Mouse (Mus musculus): ENCODE results near the gene Slc22a23. TPM values are rescaled to one million over a fixed set of nuclear protein-coding genes. Genes with fewer than 3 reads are reported as not detected.
"Not testable (repeated sequence)": the region's sequence is repeated elsewhere in the genome, so short reads cannot be mapped to it uniquely, and the experiment has no call there.

Gene Slc22a23
- 5.0 and 5.1 TPM in 2 replicates for polyA plus RNA-seq (2016; fragmentation: Nextera tagmentation; extraction: Ambion mirVana)

DNA sequence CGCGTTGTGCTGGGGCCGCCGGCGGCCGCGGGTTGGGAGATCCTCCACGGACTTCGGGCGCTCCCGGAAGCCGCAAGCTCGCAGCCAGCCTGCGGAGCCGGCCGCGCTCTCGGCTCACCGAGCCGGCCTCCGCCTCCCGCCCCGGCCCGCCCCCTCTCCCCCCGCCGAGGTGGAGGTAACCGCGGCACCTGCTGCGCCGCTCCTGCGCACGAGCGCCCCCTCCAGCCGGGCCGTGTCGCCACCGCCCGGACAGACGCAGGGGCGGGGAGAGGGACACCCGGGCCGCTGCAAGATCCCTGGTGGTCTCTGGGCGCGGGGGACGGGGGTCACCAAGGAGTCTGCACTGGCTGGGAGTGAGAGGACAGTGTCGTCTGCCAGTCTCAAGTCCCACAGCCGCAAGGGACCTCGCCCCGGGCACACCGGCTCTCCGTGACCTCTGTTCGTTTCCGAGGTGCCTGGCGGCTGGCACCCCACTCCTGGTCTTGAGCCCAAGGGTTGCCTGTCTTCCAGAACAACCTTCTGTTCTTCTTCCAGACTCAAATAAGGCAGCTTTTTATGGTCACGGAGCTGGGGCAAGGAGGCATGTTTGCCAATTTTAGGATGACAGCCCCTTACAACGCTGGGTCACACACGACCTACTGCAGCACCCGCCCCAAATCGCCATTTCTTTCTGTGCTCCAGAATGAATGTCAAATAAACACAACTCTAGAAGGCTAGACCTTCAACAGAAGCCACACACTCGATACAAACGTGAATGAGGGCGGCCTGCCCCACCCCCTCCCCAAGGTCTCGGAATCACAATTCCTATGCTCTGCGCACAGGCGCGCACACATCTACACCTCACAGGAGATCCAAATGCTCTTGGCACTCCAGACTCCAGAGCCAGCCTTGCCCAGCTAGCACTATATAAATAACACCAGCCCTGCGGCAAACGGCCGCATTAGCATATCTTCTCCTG, at the start of gene Slc22a23:
Gene Slc22a23, minus strand, starts transcription at position 55 of the 958 bp plus-strand sequence.
- Histone ChIP-seq H3K4me2 (peak within 1 kb of the TSS; percentile 94), H3K9ac (replicated peaks) (peak within 1 kb of the TSS; percentile 84), H3K4me1 (replicated peaks) (peaks cover 16% of the 10 kb centered on the region; the same call in 1 of the 2 replicates), H3K27me3 (peaks cover 58% of the 10 kb centered on the region), H3K27ac (peak within 1 kb of the TSS; percentile 59; the same call in 1 of the 2 replicates), H3K36me3 (no peaks in the 10 kb centered on the region), H3K4me3 (replicated peaks) (peak within 1 kb of the TSS; percentile 82), H3K9me3 (no peaks in the 10 kb centered on the region)
- peak; percentile 61; the same call in 1 of the 2 replicates for ATAC-seq (ENCODE audit: insufficient number of reproducible peaks, insufficient read depth, low FRiP score, low TSS enrichment, low read depth)
- WGBS, result 3% methylated on average over 55 of the region's 69 CpGs

- 71% methylated on average over 14 of the region's 16 CpGs for WGBS
- not testable (repeated sequence) for H3K27me3 ChIP-seq; H3K4me3 ChIP-seq (replicated peaks); H3K36me3 ChIP-seq; ATAC-seq (ENCODE audit: insufficient number of reproducible peaks, insufficient read depth, low FRiP score, low TSS enrichment, low read depth); H3K4me2 ChIP-seq; H3K9ac ChIP-seq (replicated peaks); H3K9me3 ChIP-seq; H3K27ac ChIP-seq
- H3K4me1 ChIP-seq (replicated peaks), result peaks cover 18% of the 10 kb centered on the region
Measured at GRCm38 (mm10) chr13:34394305-34394704, 49.3 kb upstream of the Slc22a23 start.

GRCm38 (mm10) chr13:34392376-34392775, 47.4 kb upstream of the Slc22a23 start:
- Histone ChIP-seq H3K36me3 (no peaks in the 10 kb centered on the region), H3K4me2 (no peak overlapping the region), H3K27me3 (no peaks in the 10 kb centered on the region), H3K4me1 (replicated peaks) (peaks cover 7% of the 10 kb centered on the region; the same call in 1 of the 2 replicates), H3K4me3 (replicated peaks) (no peak overlapping the region), H3K9ac (replicated peaks) (no peak overlapping the region), H3K9me3 (no peaks in the 10 kb centered on the region), H3K27ac (no peak overlapping the region)
- ATAC-seq (ENCODE audit: insufficient number of reproducible peaks, insufficient read depth, low FRiP score, low TSS enrichment, low read depth), result no peak
- 86% methylated on average over 7 of the region's 7 CpGs for WGBS

- peak; percentile 63; the same call in 1 of the 2 replicates for ATAC-seq (ENCODE audit: insufficient number of reproducible peaks, insufficient read depth, low FRiP score, low TSS enrichment, low read depth)
- Histone ChIP-seq H3K4me2 (no peak overlapping the region), H3K27me3 (no peaks in the 10 kb centered on the region), H3K9ac (replicated peaks) (no peak overlapping the region), H3K4me3 (replicated peaks) (no peak overlapping the region), H3K9me3 (no peaks in the 10 kb centered on the region), H3K27ac (no peak overlapping the region), H3K36me3 (no peaks in the 10 kb centered on the region), H3K4me1 (replicated peaks) (peaks cover 12% of the 10 kb centered on the region; the same call in 1 of the 2 replicates)
- 55% methylated on average over 5 of the region's 5 CpGs for WGBS
Measured at GRCm38 (mm10) chr13:34388219-34388618, 43.2 kb upstream of the Slc22a23 start.

- H3K4me3 ChIP-seq (replicated peaks), result no peak overlapping the region
- ATAC-seq (ENCODE audit: insufficient number of reproducible peaks, insufficient read depth, low FRiP score, low TSS enrichment, low read depth), result no peak
- no peak overlapping the region for H3K9ac ChIP-seq (replicated peaks)
- no peak overlapping the region for H3K27ac ChIP-seq
- H3K36me3 ChIP-seq, result no peaks in the 10 kb centered on the region
- H3K9me3 ChIP-seq, result no peaks in the 10 kb centered on the region
- H3K4me2 ChIP-seq, result no peak overlapping the region
- WGBS, result 76% methylated on average over 3 of the region's 3 CpGs
- H3K4me1 ChIP-seq (replicated peaks), result peaks cover 12% of the 10 kb centered on the region; the same call in 1 of the 2 replicates
- H3K27me3 ChIP-seq, result no peaks in the 10 kb centered on the region
Measured at GRCm38 (mm10) chr13:34383416-34383815, 38.4 kb upstream of the Slc22a23 start.

DNA sequence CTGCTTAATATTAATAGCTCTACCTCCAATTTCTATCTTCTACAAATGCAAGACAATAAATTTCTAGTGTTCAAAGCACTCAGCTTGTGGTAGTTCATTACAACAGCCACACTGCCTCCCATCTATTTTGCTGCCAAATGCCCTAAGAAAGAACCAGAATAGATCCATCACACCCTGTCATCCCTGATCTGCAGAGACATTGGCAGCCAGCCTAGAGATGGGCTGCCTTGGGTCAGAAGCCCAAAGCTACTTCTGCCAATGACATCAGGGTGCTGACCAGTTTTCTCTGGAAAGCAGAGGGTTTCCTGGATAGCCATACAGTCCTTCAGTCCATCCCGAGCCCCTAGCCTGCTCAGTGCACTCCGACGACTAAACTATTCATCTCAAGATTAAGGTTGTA, 33.9 kb upstream of the Slc22a23 start:
- no peak overlapping the region for H3K4me2 ChIP-seq
- no peaks in the 10 kb centered on the region for H3K9me3 ChIP-seq
- H3K9ac ChIP-seq (replicated peaks), result no peak overlapping the region
- 90% methylated on average over 3 of the region's 3 CpGs for WGBS
- no peak for ATAC-seq (ENCODE audit: insufficient number of reproducible peaks, insufficient read depth, low FRiP score, low TSS enrichment, low read depth)
- H3K36me3 ChIP-seq, result no peaks in the 10 kb centered on the region
- no peak overlapping the region for H3K27ac ChIP-seq
- H3K27me3 ChIP-seq, result no peaks in the 10 kb centered on the region
- no peak overlapping the region for H3K4me3 ChIP-seq (replicated peaks)
- no peaks in the 10 kb centered on the region for H3K4me1 ChIP-seq (replicated peaks)

DNA sequence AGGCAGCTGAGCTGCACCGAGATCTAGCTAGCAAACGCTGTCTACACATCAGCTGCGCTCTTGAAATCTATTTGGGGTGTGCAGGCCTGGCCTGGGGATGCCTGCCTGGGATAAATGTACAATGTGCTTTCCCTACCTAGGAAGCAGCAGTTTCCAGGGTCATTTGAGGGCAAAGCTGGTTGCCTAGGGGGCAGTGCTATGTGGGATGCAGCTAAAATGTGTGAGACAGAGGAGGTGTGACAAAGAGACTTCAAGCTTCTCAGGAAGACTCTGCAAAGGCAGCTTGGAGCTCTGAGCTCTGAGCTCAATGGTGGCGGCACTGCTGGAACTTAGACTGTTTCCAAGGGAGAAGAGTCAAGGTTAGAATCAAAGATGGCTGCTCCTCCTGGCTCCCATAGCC, 30.2 kb upstream of the Slc22a23 start:
- H3K27me3 ChIP-seq, result no peaks in the 10 kb centered on the region
- no peak overlapping the region for H3K4me3 ChIP-seq (replicated peaks)
- H3K36me3 ChIP-seq, result no peaks in the 10 kb centered on the region
- no peaks in the 10 kb centered on the region for H3K4me1 ChIP-seq (replicated peaks)
- no peak overlapping the region for H3K27ac ChIP-seq
- H3K9ac ChIP-seq (replicated peaks), result no peak overlapping the region
- whole genome bisulfite sequencing, result 87% methylated on average over 4 of the region's 4 CpGs
- H3K4me2 ChIP-seq, result no peak overlapping the region
- ATAC-seq (ENCODE audit: insufficient number of reproducible peaks, insufficient read depth, low FRiP score, low TSS enrichment, low read depth), result no peak
- H3K9me3 ChIP-seq, result no peaks in the 10 kb centered on the region

GRCm38 (mm10) chr13:34372870-34373478, 28.0 kb upstream of the Slc22a23 start:
- WGBS, result 94% methylated on average over 5 of the region's 5 CpGs
- H3K36me3 ChIP-seq, result no peaks in the 10 kb centered on the region
- H3K27ac ChIP-seq, result no peak overlapping the region
- H3K9ac ChIP-seq (replicated peaks), result no peak overlapping the region
- no peak overlapping the region for H3K4me3 ChIP-seq (replicated peaks)
- H3K4me1 ChIP-seq (replicated peaks), result no peaks in the 10 kb centered on the region
- no peak overlapping the region for H3K4me2 ChIP-seq
- no peak for ATAC-seq (ENCODE audit: insufficient number of reproducible peaks, insufficient read depth, low FRiP score, low TSS enrichment, low read depth)
- H3K9me3 ChIP-seq, result no peaks in the 10 kb centered on the region
- no peaks in the 10 kb centered on the region for H3K27me3 ChIP-seq

DNA sequence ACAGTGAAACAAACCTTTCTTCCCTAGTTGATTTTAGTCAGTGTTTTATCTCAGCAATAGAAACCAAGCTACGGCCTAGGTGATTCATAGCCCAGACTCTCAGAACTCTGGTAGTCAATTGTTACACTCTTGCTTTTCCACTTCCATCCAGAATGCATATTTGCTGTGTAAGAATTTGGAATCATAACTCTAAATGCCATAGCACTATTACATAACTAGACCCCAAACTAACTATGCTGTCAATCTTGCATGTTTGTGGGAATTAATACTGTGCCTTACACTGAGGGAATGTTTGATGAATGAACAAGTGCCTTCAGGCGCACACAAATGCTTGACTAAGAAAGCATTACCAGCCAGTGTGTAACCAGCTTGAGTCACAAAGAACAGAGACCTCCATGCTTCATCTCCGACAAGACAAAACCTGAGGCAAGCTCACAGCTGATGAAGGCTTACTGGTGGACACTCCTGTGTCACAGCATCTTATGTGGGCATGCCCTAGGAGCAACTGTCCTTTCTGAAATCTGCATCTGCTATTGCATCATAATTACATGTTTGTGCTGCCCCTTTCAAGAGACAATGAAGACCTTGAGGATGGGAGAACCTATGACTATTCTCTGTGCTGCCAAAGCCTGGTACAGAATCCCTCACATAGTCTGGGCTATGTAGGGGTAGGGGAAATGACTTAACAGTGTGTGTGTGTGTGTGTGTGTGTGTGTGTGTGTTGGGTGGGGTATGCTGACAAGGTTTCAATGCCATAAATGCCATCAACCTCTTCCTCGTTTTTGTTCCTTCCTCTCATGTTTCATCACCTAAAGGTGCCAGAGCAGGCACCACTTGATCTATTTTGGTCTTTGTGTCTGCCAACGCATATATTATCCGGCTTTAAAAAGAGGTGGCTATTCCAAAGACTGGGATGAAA, 27.2 kb upstream of the Slc22a23 start:
- 86% methylated on average over 6 of the region's 6 CpGs for WGBS
- Histone ChIP-seq H3K27me3 (no peaks in the 10 kb centered on the region), H3K4me2 (no peak overlapping the region), H3K36me3 (no peaks in the 10 kb centered on the region), H3K27ac (no peak overlapping the region), H3K4me3 (replicated peaks) (no peak overlapping the region), H3K9me3 (no peaks in the 10 kb centered on the region), H3K4me1 (replicated peaks) (no peaks in the 10 kb centered on the region), H3K9ac (replicated peaks) (no peak overlapping the region)
- no peak for ATAC-seq (ENCODE audit: insufficient number of reproducible peaks, insufficient read depth, low FRiP score, low TSS enrichment, low read depth)

DNA sequence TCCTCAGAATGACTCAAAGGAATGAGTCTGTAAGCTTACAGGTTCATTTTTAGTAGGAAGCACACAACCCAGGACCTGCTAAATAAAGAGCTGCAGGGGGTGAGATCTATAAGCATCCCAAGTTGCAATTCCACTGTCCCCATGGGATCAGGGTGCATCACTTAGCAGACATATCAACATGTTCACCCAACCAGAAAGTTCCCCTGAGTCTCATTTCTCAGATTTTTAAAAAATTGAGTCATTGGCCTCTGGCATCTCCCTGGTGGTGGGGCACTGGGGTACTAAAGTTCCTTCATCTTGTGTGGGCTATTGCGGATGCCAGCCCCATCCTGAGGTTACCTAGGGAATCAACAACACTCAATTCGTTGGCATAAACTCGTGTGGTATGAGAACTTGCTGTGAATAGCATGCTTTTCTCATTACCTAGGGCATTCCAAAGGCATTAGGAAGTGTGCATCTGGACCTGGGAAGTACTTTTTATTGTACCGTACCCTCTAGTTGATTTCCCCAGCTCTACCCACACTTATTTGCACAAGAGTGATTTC, 25.4 kb upstream of the Slc22a23 start:
- no peak for ATAC-seq (ENCODE audit: insufficient number of reproducible peaks, insufficient read depth, low FRiP score, low TSS enrichment, low read depth)
- Histone ChIP-seq H3K36me3 (no peaks in the 10 kb centered on the region), H3K4me1 (replicated peaks) (no peaks in the 10 kb centered on the region), H3K9ac (replicated peaks) (no peak overlapping the region), H3K27ac (no peak overlapping the region), H3K4me3 (replicated peaks) (no peak overlapping the region), H3K4me2 (no peak overlapping the region), H3K9me3 (no peaks in the 10 kb centered on the region), H3K27me3 (no peaks in the 10 kb centered on the region)
- WGBS, result 67% methylated on average over 4 of the region's 4 CpGs

Data from limb, embryonic 12.5 days (tissue).